ENCODE assay signal across 33 mouse cellular contexts in genomic region chr6:51696396-51696795, GRCm38 (mm10).
"Had no signal": no experiment of that assay in that cellular context is flagged by ENCODE, and none has a peak within 500 bp of the region (broad histone marks: within the 10 kb centered on the region; RNA-seq: fewer than 3 reads in every experiment).

No protein-coding gene starts in this region.

- ATAC-seq: liver, embryonic 12.5 days; liver, postnatal 0 days; lung, postnatal 0 days; midbrain, embryonic 13.5 days; midbrain, embryonic 15.5 days; midbrain, embryonic 16.5 days had no signal

- DNase-seq: left cerebral cortex, postnatal 4 days; liver; liver, embryonic 13.5 days; liver, postnatal 0 days; lung, adult 18-20 months; lung, adult 2 months; lung, embryonic 14.5 days; lung, postnatal 10 days; lung, postnatal 14 days; lung, postnatal 36 days; lung, postnatal 4 days; midbrain, embryonic 14.5 days had no signal

- H3K4me1 ChIP-seq: limb, embryonic 12.5 days; limb, embryonic 13.5 days; limb, embryonic 15.5 days; liver, embryonic 12.5 days; liver, embryonic 13.5 days; liver, embryonic 15.5 days; megakaryocyte, embryonic 14.5 days; midbrain, embryonic 10.5 days; midbrain, embryonic 12.5 days; neural tube, embryonic 12.5 days; neural tube, embryonic 13.5 days had no signal

- H3K27me3 ChIP-seq: limb, embryonic 13.5 days; limb, embryonic 15.5 days; liver, embryonic 12.5 days; liver, embryonic 13.5 days; liver, embryonic 15.5 days; lung, embryonic 15.5 days; midbrain, embryonic 12.5 days; midbrain, embryonic 13.5 days; midbrain, embryonic 15.5 days; neural tube, embryonic 12.5 days; neural tube, embryonic 13.5 days had no signal

- H3K4me3 ChIP-seq: limb, embryonic 10.5 days; limb, embryonic 12.5 days; limb, embryonic 13.5 days; limb, embryonic 15.5 days; liver, embryonic 12.5 days; liver, embryonic 13.5 days; liver, embryonic 15.5 days; lung, embryonic 15.5 days; megakaryocyte, embryonic 14.5 days; midbrain, embryonic 10.5 days; midbrain, embryonic 12.5 days; midbrain, embryonic 13.5 days; midbrain, embryonic 15.5 days; myocyte; neural tube, embryonic 12.5 days; neural tube, embryonic 13.5 days had no signal

- H3K9me3 ChIP-seq: limb, embryonic 10.5 days; limb, embryonic 12.5 days; limb, embryonic 13.5 days; limb, embryonic 15.5 days; liver, embryonic 12.5 days; liver, embryonic 13.5 days; liver, embryonic 15.5 days; lung, embryonic 15.5 days; megakaryocyte, embryonic 14.5 days; midbrain, embryonic 10.5 days; midbrain, embryonic 12.5 days; midbrain, embryonic 13.5 days; midbrain, embryonic 15.5 days; neural tube, embryonic 12.5 days; neural tube, embryonic 13.5 days had no signal

- H3K4me2 ChIP-seq: limb, embryonic 12.5 days; limb, embryonic 13.5 days; limb, embryonic 15.5 days; liver, embryonic 11.5 days; liver, embryonic 12.5 days; liver, embryonic 13.5 days; liver, embryonic 15.5 days; lung, embryonic 14.5 days; lung, embryonic 15.5 days; midbrain, embryonic 11.5 days; midbrain, embryonic 12.5 days; midbrain, embryonic 13.5 days; midbrain, embryonic 15.5 days; neural tube, embryonic 12.5 days; neural tube, embryonic 13.5 days had no signal

- H3K36me3 ChIP-seq: limb, embryonic 10.5 days; limb, embryonic 12.5 days; limb, embryonic 13.5 days; limb, embryonic 15.5 days; liver, embryonic 12.5 days; liver, embryonic 13.5 days; liver, embryonic 15.5 days; lung, embryonic 15.5 days; midbrain, embryonic 10.5 days; midbrain, embryonic 12.5 days; midbrain, embryonic 13.5 days; midbrain, embryonic 15.5 days; neural tube, embryonic 12.5 days; neural tube, embryonic 13.5 days had no signal

- H3K27ac ChIP-seq: limb, embryonic 10.5 days; limb, embryonic 12.5 days; limb, embryonic 13.5 days; limb, embryonic 15.5 days; liver, embryonic 12.5 days; liver, embryonic 13.5 days; liver, embryonic 14.5 days; liver, embryonic 15.5 days; lung, embryonic 15.5 days; macrophage; midbrain, embryonic 10.5 days; midbrain, embryonic 12.5 days; midbrain, embryonic 13.5 days; midbrain, embryonic 15.5 days; neural tube, embryonic 12.5 days; neural tube, embryonic 13.5 days had no signal

- H3K9ac ChIP-seq: limb, embryonic 12.5 days; limb, embryonic 13.5 days; limb, embryonic 15.5 days; liver, embryonic 12.5 days; liver, embryonic 13.5 days; liver, embryonic 14.5 days; liver, embryonic 15.5 days; liver, postnatal 0 days; lung, embryonic 14.5 days; lung, embryonic 15.5 days; midbrain, embryonic 12.5 days; midbrain, embryonic 13.5 days; midbrain, embryonic 15.5 days; neural tube, embryonic 12.5 days; neural tube, embryonic 13.5 days had no signal
